In the genomic region with DNA sequence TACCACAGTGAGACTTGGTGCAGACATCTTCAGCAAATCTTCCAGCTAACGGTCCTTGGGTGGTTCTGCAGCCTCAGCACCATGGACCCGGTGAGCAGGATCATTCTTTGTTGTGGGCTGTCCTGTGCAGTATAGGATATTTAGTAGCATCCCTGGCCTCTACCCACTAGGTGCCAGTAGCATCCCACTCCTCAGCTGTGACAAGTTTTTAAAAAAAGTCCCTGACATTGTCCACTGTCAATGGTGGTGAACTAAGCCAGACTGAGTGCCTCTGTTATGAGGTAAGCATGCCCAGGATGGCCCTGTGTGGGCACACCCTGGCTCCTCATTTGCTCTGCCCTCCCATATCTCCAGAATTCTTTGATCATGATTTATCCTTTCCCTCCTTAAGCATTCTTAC, we compare ENCODE assay signal across 13 mouse cellular contexts. TPM values are rescaled to one million over a fixed set of nuclear protein-coding genes. Genes with fewer than 3 reads are reported as not detected.
A peak's percentile ranks its signal among the peaks of the same experiment; 100 is the strongest.
DNase-seq lines count a peak whose midpoint lies in the region; ATAC-seq and TF ChIP-seq lines count a peak whose summit lies in the region.
"Had no signal": no experiment of that assay in that cellular context is flagged by ENCODE, and none has a peak within 500 bp of the region (broad histone marks: within the 10 kb centered on the region; RNA-seq: fewer than 3 reads in every experiment).

No protein-coding gene starts in this region.

- no peak overlapping the region for H3K27ac ChIP-seq in intestine, postnatal 0 days (ENCODE audit: low read depth, low read length)
- no peak overlapping the region for H3K27ac ChIP-seq in intestine, embryonic 16.5 days (ENCODE audit: low read length)
- H3K27ac ChIP-seq in CH12.LX (ENCODE audit: insufficient read depth, low read depth), result no peak overlapping the region
- H3K27ac ChIP-seq in midbrain, embryonic 15.5 days, result no peak overlapping the region
- H3K27ac ChIP-seq: lung, embryonic 15.5 days had no signal

- H3K4me2 ChIP-seq in intestine, postnatal 0 days (replicated peaks; ENCODE audit: low read depth), result no peak overlapping the region
- no peak overlapping the region for H3K4me2 ChIP-seq in intestine, embryonic 16.5 days (ENCODE audit: low read depth, low read length)
- H3K4me2 ChIP-seq in CH12.LX (ENCODE audit: insufficient read depth, low read depth, poor library complexity, severe bottlenecking), result no peak overlapping the region
- no peak overlapping the region for H3K4me2 ChIP-seq in midbrain, embryonic 15.5 days
- H3K4me2 ChIP-seq: lung, embryonic 15.5 days had no signal

- H3K27me3 ChIP-seq in intestine, postnatal 0 days (replicated peaks; ENCODE audit: control insufficient read depth, insufficient read depth, low read length), result no peaks in the 10 kb centered on the region
- H3K27me3 ChIP-seq in intestine, embryonic 16.5 days (replicated peaks; ENCODE audit: control insufficient read depth, insufficient read depth, low read length), result no peaks in the 10 kb centered on the region
- H3K27me3 ChIP-seq in CH12.LX (replicated peaks), result no peaks in the 10 kb centered on the region
- H3K27me3 ChIP-seq in midbrain, embryonic 15.5 days (replicated peaks), result no peaks in the 10 kb centered on the region
- H3K27me3 ChIP-seq: lung, embryonic 15.5 days had no signal

- H3K79me2 ChIP-seq in CH12.LX (replicated peaks; ENCODE audit: control insufficient read depth, extremely low read depth, insufficient read depth, poor library complexity, severe bottlenecking), result no peaks in the 10 kb centered on the region

- peak; percentile 61 for TF ChIP-seq RAD21 in CH12.LX (IDR thresholded peaks at IDR 0.05; ENCODE audit: low read depth, low read length)

- no peak for ATAC-seq in intestine, postnatal 0 days
- no peak for ATAC-seq in intestine, embryonic 16.5 days
- peak; percentile 78 for ATAC-seq in midbrain, embryonic 15.5 days (replicated peaks)
- no peak for ATAC-seq in CD4-positive, CD25-positive, alpha-beta regulatory T cell, adult 4 months

- no peaks in the 10 kb centered on the region for H3K36me3 ChIP-seq in intestine, postnatal 0 days (ENCODE audit: control insufficient read depth, insufficient read depth)
- no peaks in the 10 kb centered on the region for H3K36me3 ChIP-seq in intestine, embryonic 16.5 days (ENCODE audit: control insufficient read depth, insufficient read depth, low read length)
- H3K36me3 ChIP-seq in CH12.LX (replicated peaks in 1 of 2; ENCODE audit: control insufficient read depth in 1 of 2, insufficient read depth in 1 of 2, low read length in 1 of 2), result no peaks in the 10 kb centered on the region
- H3K36me3 ChIP-seq in midbrain, embryonic 15.5 days (replicated peaks), result no peaks in the 10 kb centered on the region
- H3K36me3 ChIP-seq: lung, embryonic 15.5 days had no signal

- TF ChIP-seq POLR2A in CH12.LX (IDR thresholded peaks at IDR 0.05; ENCODE audit: low read depth, low read length), result no peak

- peaks cover 5% of the 10 kb centered on the region; the same call in 1 of the 2 replicates for H3K4me1 ChIP-seq in intestine, postnatal 0 days (replicated peaks; ENCODE audit: control insufficient read depth, insufficient read depth, low read length)
- peaks cover 21% of the 10 kb centered on the region for H3K4me1 ChIP-seq in intestine, embryonic 16.5 days (ENCODE audit: control insufficient read depth, insufficient read depth, low read length)
- H3K4me1 ChIP-seq in CH12.LX (ENCODE audit: control insufficient read depth in 1 of 2, insufficient read depth in 2 of 2), result peaks cover 31 to 63% of the 10 kb centered on the region in 2 experiments
- H3K4me1 ChIP-seq in midbrain, embryonic 15.5 days, result peaks cover 17% of the 10 kb centered on the region

- H3K9me3 ChIP-seq in intestine, postnatal 0 days (ENCODE audit: control insufficient read depth), result no peaks in the 10 kb centered on the region
- H3K9me3 ChIP-seq in intestine, embryonic 16.5 days (ENCODE audit: control insufficient read depth, low read length), result no peaks in the 10 kb centered on the region
- no peaks in the 10 kb centered on the region for H3K9me3 ChIP-seq in CH12.LX (replicated peaks; ENCODE audit: low read length)
- H3K9me3 ChIP-seq in midbrain, embryonic 15.5 days, result no peaks in the 10 kb centered on the region
- H3K9me3 ChIP-seq: lung, embryonic 15.5 days had no signal

- no peak overlapping the region for H3K9ac ChIP-seq in intestine, postnatal 0 days (ENCODE audit: low read depth, low read length)
- no peak overlapping the region for H3K9ac ChIP-seq in intestine, embryonic 16.5 days (ENCODE audit: low read depth, low read length)
- H3K9ac ChIP-seq in CH12.LX (ENCODE audit: insufficient read depth, low read depth), result no peak overlapping the region
- H3K9ac ChIP-seq in midbrain, embryonic 15.5 days, result peak overlapping the region; percentile 24
- H3K9ac ChIP-seq: lung, embryonic 15.5 days had no signal

- WGBS in intestine, postnatal 0 days, result 74% methylated on average over 2 of the region's 2 CpGs
- 69% methylated on average over 2 of the region's 2 CpGs for WGBS in intestine, embryonic 16.5 days
- 64% methylated on average over 2 of the region's 2 CpGs for WGBS in midbrain, embryonic 15.5 days

- in situ Hi-C loops in CH12.LX (cut with MboI; ENCODE audit: low pct_ligation_motif_present, low pct_unique_long_range_greater_than_20kb, low sequenced_read_pairs), result no loop called here

- DNase-seq in CH12.LX (ENCODE audit: extremely low read depth) (no peak), adipocyte (ENCODE audit: low spot score) (peak; percentile 54)
- DNase-seq in urinary bladder, postnatal 4 days (ENCODE audit: low spot score in 2 of 2), result no peak
- DNase-seq: adrenal gland, adult 8-10 months; cerebellum, adult 18-20 months; gastrocnemius, postnatal 10 days; heart, postnatal 10 days had no signal

- dilution Hi-C loops in CH12.LX (cut with MboI; ENCODE audit: extremely low pct_ligation_motif_present, extremely low pct_unique_long_range_greater_than_20kb, low sequenced_read_pairs), result no loop called here

- no peak overlapping the region for H3K4me3 ChIP-seq in intestine, postnatal 0 days (ENCODE audit: low read depth, low read length)
- no peak overlapping the region for H3K4me3 ChIP-seq in intestine, embryonic 16.5 days (ENCODE audit: low read length)
- no peak overlapping the region for H3K4me3 ChIP-seq in CH12.LX (replicated peaks in 1 of 3; ENCODE audit: low read depth in 2 of 3, low read length in 2 of 3, poor library complexity in 1 of 3)
- no peak overlapping the region for H3K4me3 ChIP-seq in midbrain, embryonic 15.5 days
- H3K4me3 ChIP-seq: lung, embryonic 15.5 days had no signal

- no peak for TF ChIP-seq EP300 in CH12.LX (IDR thresholded peaks at IDR 0.05; ENCODE audit: low read length)

- peak; percentile 49 for TF ChIP-seq CTCF in intestine, postnatal 0 days (IDR thresholded peaks at IDR 0.05; ENCODE audit: low read depth)
- peak; percentile 8 to 52; a peak in 2 of 4 replicates for TF ChIP-seq CTCF in CH12.LX (conservative IDR thresholded peaks at IDR 0.05 in 1 of 2, IDR thresholded peaks at IDR 0.05 in 1 of 2; ENCODE audit: low read depth in 2 of 2, low read length in 2 of 2)

TF ChIP-seq in CH12.LX, 34 proteins besides CTCF, POLR2A, EP300 and RAD21:
- TF ChIP-seq KAT2A (IDR thresholded peaks at IDR 0.05; ENCODE audit: insufficient replicate concordance, low read length) (no peak), ZNF384 (IDR thresholded peaks at IDR 0.05; ENCODE audit: low read depth, low read length) (peak; percentile 69), CHD2 (IDR thresholded peaks at IDR 0.05; ENCODE audit: low read length) (no peak), SMC3 (IDR thresholded peaks at IDR 0.05; ENCODE audit: low read depth, low read length) (peak; percentile 39)

RNA-seq across cellular contexts. Expression of a gene that starts 9.0 kb away (rescaled TPM):
- 128 and 153 TPM in 2 replicates for polyA plus RNA-seq in intestine, postnatal 0 days (2015; fragmentation: Nextera tagmentation; extraction: Ambion mirVana)
- 49.8 and 61.7 TPM in 2 replicates for polyA plus RNA-seq in intestine, embryonic 16.5 days (2015; fragmentation: Nextera tagmentation; extraction: Ambion mirVana)
- total RNA-seq in CH12.LX (2012; rRNA removed) (48.8 and 51.4 TPM in 2 replicates), CH12.LX (2014; rRNA removed) (62.7 and 76.0 TPM in 2 replicates)
- 131 and 147 TPM in 2 replicates for polyA plus RNA-seq in CH12.LX (2012; ENCODE audit: insufficient read length, low read depth)
- 0.48 and 0.57 TPM in 2 replicates for polyA plus RNA-seq in midbrain, embryonic 15.5 days (2015; fragmentation: Nextera tagmentation; extraction: Ambion mirVana)
- polyA plus RNA-seq in CD4-positive, CD25-positive, alpha-beta regulatory T cell, adult 4 months (2017; shearing (Covaris generic)), result 100 to 1,000 TPM; 175 to 223 TPM
- total RNA-seq: left cerebral cortex, postnatal 36 days had no signal

Comparison
In these comparisons a context has a peak if more than half of its experiments do, and no peak if none do; other contexts are left out.
1. RNA of a gene that starts 9.0 kb away (polyA plus RNA-seq): 175 to 223 TPM in CD4-positive, CD25-positive, alpha-beta regulatory T cell, adult 4 months, 131 to 147 TPM in CH12.LX, 128 to 153 TPM in intestine, postnatal 0 days and 49.8 to 61.7 TPM in intestine, embryonic 16.5 days; 0.48 to 0.57 TPM in midbrain, embryonic 15.5 days; every median in the first group is over 10 times any median in the second.